Mouse (Mus musculus): ENCODE measurements around the gene Casc3.

DNA sequence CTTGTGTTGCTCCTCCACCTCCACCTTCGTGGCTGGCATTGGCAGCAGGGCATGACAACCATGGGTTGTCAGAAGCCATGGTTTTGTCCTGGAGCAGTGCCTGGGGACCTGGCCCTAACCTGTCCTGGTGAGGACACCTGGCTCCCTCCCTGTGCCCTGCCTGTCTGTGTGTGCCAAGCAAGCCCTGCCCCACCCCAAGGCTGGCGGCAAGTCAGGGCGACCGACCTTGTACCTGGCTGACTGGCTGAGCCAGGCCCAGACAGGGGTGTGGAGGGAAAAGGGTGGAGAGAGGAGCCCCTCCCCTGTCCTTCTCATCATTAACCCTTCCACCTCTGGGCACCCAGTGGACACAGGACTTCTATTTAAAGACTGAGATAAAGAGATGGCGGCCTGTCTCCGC is 34.7 kb downstream of the Casc3 start:
- TF ChIP-seq CTCF (IDR thresholded peaks at IDR 0.05; ENCODE audit: extremely low read depth, insufficient read length, insufficient replicate concordance, low read depth, low read length) = no peak
- TF ChIP-seq POLR2A (IDR thresholded peaks at IDR 0.05; ENCODE audit: low read depth, low read length) = no peak; the same call in 1 of the 2 replicates

Measured in small intestine, adult 2 months (tissue).